Mouse (Mus musculus): ENCODE measurements around the gene Itpr2. TPM values are rescaled to one million over a fixed set of nuclear protein-coding genes. Genes with fewer than 3 reads are reported as not detected.
A peak's percentile ranks its signal among the peaks of the same experiment; 100 is the strongest.

Gene Itpr2
- total RNA-seq, 2 experiments from 2014 or later = 6.0 to 15.1 TPM

DNA sequence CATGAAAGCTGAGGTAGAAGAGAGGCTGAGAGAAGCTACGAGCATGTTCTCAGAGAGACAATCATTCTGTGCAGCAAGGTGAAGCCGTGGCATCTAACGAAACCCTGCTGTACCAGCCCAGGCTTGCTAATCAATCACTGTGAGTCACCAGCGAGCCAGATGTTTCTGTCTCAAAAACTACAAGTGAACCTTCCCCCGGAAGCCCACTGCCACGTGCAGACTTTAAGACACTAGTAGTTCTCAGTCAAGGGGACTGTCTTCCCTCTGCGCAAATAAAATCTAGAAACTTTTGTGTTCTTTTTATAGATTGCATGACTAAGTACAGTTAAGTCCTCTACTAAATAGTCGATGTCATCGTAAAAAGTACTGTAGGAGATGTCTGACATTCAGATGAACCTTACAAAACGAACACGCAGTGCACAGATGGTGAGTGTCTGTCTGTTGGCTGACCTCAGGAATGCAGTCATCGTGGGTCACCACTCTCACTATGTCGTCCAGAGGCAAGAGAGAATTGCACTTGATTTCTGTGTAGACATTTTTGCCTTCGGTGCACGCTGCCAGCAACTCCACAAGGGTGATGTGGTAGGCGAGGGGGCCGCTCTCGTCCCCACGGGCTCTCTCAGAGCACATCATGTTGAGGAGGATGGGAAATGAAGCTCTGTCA, 177.3 kb downstream of the Itpr2 start:
- ATAC-seq (replicated peaks; ENCODE audit: poor library complexity, severe bottlenecking) = no peak

- no peak for ATAC-seq (replicated peaks; ENCODE audit: poor library complexity, severe bottlenecking)
These were observed 179.5 kb downstream of the Itpr2 start for GRCm38 (mm10) chr6:146322555-146322954.

DNA sequence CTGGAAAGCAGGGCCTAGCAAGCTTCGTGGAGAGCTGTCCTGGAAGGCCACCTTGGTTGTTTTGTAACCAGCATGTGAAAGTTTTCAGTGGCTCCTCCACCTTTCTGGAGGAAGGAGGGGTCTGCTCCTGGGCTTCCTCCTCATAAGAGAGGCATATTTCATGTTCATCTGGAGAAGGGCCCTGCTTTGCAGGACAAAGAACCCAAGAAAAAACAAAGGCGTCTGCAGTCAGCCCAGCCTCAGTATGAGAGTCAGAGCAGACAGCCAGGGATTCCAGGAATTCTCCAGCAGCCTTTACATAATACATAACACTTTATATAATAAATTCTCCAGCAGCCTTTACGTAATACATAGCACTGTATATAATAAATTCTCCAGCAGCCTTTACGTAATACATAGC, 180.1 kb downstream of the Itpr2 start:
- no peak for ATAC-seq (replicated peaks; ENCODE audit: poor library complexity, severe bottlenecking)

GRCm38 (mm10) chr6:146316415-146316814, 185.6 kb downstream of the Itpr2 start:
- ATAC-seq (replicated peaks; ENCODE audit: poor library complexity, severe bottlenecking) = peak; percentile 26; the same call in 1 of the 2 replicates

- ATAC-seq (replicated peaks; ENCODE audit: poor library complexity, severe bottlenecking) = no peak
These were observed 186.9 kb downstream of the Itpr2 start for GRCm38 (mm10) chr6:146315153-146315552.

GRCm38 (mm10) chr6:146314304-146314703, 187.7 kb downstream of the Itpr2 start:
- ATAC-seq (replicated peaks; ENCODE audit: poor library complexity, severe bottlenecking) = peak; percentile 58

- ATAC-seq (replicated peaks; ENCODE audit: poor library complexity, severe bottlenecking) = peak; percentile 81
These were observed 188.6 kb downstream of the Itpr2 start for GRCm38 (mm10) chr6:146313396-146313795.

- no peak for ATAC-seq (replicated peaks; ENCODE audit: poor library complexity, severe bottlenecking)
These were observed 191.8 kb downstream of the Itpr2 start for GRCm38 (mm10) chr6:146310210-146310609.

- no peak for ATAC-seq (replicated peaks; ENCODE audit: poor library complexity, severe bottlenecking)
These were observed 192.7 kb downstream of the Itpr2 start for GRCm38 (mm10) chr6:146309335-146309734.

DNA sequence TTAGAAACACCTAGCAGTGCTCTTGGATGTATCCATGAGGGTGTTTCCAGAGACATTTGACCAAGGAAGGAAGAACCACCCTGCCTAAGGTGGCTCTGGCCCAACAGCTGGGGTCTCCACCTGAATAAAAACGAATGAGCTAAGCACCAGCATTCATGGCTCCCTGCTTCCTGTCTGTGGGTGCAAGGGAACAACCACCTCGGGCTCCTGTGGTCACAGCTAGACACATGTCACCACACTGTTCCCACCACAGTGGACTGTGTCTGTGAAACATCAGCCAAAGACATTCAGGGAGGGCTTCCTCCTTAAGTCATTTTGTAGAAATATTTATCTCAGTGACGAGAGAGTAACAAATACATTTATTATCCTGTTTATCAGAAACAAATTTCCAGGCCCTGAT, 196.0 kb downstream of the Itpr2 start:
- ATAC-seq (replicated peaks; ENCODE audit: poor library complexity, severe bottlenecking) = 0 out of 2 replicates have a peak, but pooled peaks have one; percentile 30

DNA sequence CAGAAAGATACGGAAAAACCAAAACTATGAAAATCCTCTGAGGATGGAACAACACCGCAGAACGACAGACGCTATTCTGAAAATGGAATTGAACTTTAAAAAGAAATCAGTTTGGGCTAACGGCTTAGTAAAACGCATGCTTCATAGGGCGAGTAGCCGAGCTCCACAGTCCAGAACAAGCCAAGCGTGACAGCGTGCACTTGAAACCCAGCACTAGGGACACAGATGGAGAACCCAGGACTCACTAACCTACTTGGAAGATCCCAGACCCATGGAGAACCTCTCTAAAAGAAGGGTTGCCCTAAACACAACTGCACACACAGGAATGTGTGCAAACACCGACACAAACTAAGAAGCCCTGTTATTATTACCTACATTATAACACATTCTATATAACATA, 197.9 kb downstream of the Itpr2 start:
- ATAC-seq (replicated peaks; ENCODE audit: poor library complexity, severe bottlenecking) = no peak

GRCm38 (mm10) chr6:146303336-146303735, 198.7 kb downstream of the Itpr2 start:
- no peak for ATAC-seq (replicated peaks; ENCODE audit: poor library complexity, severe bottlenecking)

- no peak for ATAC-seq (replicated peaks; ENCODE audit: poor library complexity, severe bottlenecking)
These were observed 199.4 kb downstream of the Itpr2 start for GRCm38 (mm10) chr6:146302574-146303130.

DNA sequence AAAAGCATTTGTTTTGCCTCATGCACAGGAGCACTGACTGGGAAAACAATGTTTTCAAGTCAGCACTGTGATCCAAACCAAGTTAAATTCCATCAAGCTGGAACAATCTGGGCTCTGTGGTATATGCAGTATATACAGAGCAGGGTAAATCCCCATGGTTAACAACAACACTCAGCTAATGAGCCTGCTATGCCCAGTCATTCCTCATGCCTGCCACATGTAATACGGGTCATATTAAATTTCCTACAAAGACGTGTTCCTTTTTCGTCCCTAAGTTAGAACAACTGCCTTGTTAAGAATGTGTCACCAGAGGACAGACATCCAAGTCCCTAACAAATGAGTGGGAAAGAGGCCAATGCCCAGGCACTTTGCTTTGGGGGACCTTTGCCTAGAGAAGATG, 199.9 kb downstream of the Itpr2 start:
- ATAC-seq (replicated peaks; ENCODE audit: poor library complexity, severe bottlenecking) = no peak

- no peak for ATAC-seq (replicated peaks; ENCODE audit: poor library complexity, severe bottlenecking)
These were observed 201.1 kb downstream of the Itpr2 start for GRCm38 (mm10) chr6:146300961-146301360.

DNA sequence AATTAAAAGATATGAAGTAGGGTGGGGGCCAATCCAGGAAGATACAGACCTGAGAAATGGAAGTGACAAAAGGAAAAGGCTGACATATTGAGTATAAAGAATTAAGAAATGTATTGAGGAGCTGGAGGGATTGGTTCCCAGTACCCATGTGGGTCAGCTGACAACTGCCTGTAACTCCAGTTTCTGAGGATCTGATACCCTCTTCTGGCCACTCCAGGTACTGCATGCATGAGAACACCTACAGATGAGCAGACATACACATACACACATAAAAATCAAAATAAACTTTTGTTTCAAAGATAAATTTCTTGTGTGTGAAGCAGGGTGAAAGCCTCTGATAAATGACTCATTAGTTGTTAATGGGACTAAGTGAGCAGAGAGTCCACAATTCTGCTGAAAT, 203.3 kb downstream of the Itpr2 start:
- peak; percentile 55; the same call in 1 of the 2 replicates for ATAC-seq (replicated peaks; ENCODE audit: poor library complexity, severe bottlenecking)

DNA sequence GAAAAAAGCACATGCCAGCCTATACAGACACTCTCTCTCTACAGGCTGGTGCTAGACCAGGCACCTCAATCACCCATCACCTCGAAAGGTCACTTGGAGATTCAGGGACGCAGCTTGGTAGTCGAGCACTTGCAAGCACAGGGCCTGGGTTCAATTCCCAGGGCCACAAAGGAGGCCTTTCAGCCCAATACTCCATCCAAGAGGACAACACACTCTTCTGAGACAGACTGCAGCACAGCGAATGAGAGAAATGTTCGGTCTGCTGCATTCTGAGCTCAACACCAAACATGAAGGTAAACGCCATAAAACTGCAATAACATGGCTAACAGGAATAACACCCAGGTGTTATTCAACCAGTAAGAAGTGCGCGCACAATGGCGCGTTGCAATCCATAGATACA, 211.0 kb downstream of the Itpr2 start:
- no peak for ATAC-seq (replicated peaks; ENCODE audit: poor library complexity, severe bottlenecking)

- ATAC-seq (replicated peaks; ENCODE audit: poor library complexity, severe bottlenecking) = no peak
These were observed 212.2 kb downstream of the Itpr2 start for GRCm38 (mm10) chr6:146289801-146290200.

DNA sequence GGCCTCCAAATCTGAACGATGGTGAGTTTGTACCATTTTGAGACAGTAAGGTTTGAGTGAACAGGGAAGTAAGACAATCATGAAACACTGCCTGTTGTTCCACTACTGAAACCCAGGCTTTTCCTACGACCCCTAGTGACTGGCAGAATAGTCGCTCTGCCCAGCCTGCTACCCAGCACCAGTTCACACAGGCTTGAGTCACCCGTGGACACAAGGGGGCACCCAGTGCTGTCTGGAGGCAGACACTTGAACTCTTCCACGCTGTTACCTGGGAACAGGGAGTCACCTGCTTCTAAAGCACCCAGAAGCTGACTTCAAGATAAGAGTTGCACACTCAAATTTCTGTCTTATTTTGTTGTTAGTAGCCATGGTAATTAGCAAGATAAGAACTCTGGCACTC, 213.8 kb downstream of the Itpr2 start:
- no peak for ATAC-seq (replicated peaks; ENCODE audit: poor library complexity, severe bottlenecking)

DNA sequence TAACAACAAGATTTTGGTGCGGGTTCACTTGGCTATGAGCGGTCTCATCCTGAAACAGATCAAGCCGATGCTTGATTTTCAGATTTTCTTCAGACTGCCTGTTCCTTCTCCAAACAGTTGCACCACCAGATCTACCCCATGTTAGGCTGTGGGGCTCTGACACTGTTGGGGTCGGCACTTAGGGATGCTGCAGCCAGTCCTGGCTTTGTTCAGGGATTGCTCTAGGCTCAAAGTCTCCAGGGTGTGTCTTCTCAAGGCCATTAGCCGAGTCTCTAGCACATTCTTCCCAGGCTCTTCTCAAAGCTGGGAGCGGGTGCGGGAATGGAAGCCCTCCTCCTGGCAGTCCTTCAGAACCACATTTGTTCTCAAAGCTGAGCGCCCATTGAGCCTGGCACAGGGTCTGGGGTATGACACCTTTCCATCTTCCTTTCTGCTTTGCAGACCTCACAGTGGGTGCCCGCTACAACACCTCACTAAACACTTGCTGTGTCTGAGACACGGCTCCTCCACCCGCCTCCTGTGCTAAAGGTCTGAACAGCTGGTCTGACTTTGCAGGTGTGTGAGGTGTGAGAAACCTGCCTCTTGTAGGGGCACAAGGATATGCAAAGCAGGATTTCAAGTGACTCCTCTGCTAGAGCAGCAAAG, 217.0 kb downstream of the Itpr2 start:
- ATAC-seq (replicated peaks; ENCODE audit: poor library complexity, severe bottlenecking) = no peak

- ATAC-seq (replicated peaks; ENCODE audit: poor library complexity, severe bottlenecking) = no peak
These were observed 218.0 kb downstream of the Itpr2 start for GRCm38 (mm10) chr6:146283981-146284380.
